Mouse (Mus musculus) adrenal gland, postnatal 10 days (tissue): Measurements from ENCODE around the gene Pim3. TPM values are rescaled to one million over a fixed set of nuclear protein-coding genes. Genes with fewer than 3 reads are reported as not detected.

Experiments
- DNase-seq: peaks from one replicate; pipeline ENCODE4 v3.0.0; 2021; ENCODE audit warnings: mixed read lengths
- total RNA-seq, 2 experiments: library from RNA; stranded (reverse); gene quantifications; 2 replicates each; pipeline ENCODE4 v1.2.3; 2021

Pim3 gene
- total RNA-seq, 2 experiments from 2014 or later, result 41.2 to 76.8 TPM

- peak; percentile 76 for DNase-seq
Measured at GRCm38 (mm10) chr15:88858141-88858541, 3.8 kb upstream of the Pim3 start.

DNA sequence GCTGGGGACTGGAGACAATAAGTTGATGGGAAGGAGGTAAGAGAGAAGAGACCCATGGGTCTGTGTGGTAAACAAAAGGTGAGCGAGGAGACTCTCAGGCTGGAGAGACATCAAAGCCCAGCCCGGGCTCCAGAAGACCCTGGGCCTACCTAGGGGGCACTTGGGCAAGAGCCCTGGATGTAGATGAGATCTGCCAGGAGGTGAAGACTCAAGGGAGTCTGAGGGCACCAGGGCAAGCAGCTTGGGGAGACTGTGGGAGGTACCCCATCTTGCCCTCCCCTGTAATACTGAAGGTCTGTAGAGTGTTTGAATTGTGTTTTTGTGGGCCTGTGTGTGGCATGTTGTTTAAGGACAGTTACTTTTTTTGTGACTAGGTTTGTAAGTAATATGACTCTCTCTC, 3.3 kb upstream of the Pim3 start:
- no peak for DNase-seq

- DNase-seq, result no peak
Measured at GRCm38 (mm10) chr15:88859206-88859970, 2.6 kb upstream of the Pim3 start.

- no peak for DNase-seq
Measured at GRCm38 (mm10) chr15:88860781-88861180, 1.2 kb upstream of the Pim3 start.

- peak; percentile 69 for DNase-seq
Measured at GRCm38 (mm10) chr15:88862881-88863694, 1.1 kb downstream of the Pim3 start.

- DNase-seq, result peak; percentile 94
Measured at GRCm38 (mm10) chr15:88863695-88864231, 1.8 kb downstream of the Pim3 start.

- peak; percentile 60 for DNase-seq
Measured at GRCm38 (mm10) chr15:88864270-88865030, 2.5 kb downstream of the Pim3 start.

GRCm38 (mm10) chr15:88865061-88865460, 3.1 kb downstream of the Pim3 start:
- no peak for DNase-seq

DNA sequence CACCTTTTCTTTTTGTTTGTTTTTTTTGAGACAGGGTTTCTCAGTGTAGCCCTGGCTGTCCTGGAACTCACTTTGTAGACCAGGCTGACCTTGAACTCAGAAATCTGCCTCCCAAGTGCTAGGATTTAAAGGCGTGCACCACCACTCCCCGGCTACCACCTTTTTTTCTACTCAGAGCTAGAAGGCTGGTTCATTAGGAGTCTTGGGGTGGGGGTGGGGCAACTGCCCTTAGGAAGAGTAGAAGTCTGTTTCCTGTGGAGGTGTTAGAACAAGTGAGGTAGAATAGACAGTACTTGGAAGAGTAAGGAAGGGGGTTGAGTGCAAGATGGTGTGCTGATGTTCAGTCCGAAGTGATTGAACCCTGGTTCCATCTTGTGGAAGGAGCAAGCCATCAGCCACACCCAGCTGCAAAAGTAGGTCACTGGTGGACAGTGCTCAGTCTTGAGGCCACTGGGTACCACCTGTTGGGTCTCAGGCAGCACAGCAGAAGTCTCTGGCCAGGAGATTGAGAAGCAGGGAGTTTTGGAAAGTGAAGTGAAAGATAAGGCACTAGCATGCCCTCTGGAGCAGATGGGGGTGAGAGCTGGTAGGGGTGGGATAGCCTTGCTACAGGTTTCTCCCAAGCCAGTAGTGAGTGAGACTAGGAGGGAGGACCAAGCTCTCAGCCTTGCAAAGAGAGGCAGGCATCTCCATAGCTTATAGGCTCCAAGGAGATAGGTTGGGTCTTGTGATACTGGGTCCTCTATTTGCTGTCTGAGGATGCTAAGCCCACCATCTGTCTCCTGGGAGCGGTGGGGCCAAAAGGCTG, 4.1 kb downstream of the Pim3 start:
- DNase-seq, result no peak

DNA sequence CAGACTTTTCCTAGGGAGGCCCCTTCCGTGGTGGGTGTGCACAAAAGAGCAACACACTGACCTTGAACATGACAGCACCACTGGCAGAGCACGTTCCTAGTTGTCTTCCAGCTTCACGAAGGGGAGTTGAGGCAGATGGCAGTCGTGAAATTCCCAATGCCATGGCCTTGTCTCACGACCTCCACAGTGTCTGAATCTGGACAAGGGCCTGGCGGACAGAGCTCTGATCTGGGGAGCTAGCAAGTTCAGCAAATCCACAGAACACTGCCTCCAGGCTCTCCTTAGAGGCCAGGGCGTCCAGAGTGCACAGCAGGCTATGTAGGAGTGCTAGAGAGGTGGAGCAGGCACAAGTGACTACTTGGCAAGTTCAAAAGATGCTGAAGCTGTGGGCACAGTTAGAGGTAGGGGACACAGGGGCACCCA, 5.0 kb downstream of the Pim3 start:
- DNase-seq, result peak; percentile 58

GRCm38 (mm10) chr15:88867368-88868023, 5.5 kb downstream of the Pim3 start:
- peak; percentile 72 for DNase-seq

GRCm38 (mm10) chr15:88868024-88868742, 6.2 kb downstream of the Pim3 start:
- DNase-seq, result peak; percentile 39

- peak; percentile 61 for DNase-seq
Measured at GRCm38 (mm10) chr15:88870418-88871185, 8.6 kb downstream of the Pim3 start.

- no peak for DNase-seq
Measured at GRCm38 (mm10) chr15:88874061-88874460, 12.1 kb downstream of the Pim3 start.

DNA sequence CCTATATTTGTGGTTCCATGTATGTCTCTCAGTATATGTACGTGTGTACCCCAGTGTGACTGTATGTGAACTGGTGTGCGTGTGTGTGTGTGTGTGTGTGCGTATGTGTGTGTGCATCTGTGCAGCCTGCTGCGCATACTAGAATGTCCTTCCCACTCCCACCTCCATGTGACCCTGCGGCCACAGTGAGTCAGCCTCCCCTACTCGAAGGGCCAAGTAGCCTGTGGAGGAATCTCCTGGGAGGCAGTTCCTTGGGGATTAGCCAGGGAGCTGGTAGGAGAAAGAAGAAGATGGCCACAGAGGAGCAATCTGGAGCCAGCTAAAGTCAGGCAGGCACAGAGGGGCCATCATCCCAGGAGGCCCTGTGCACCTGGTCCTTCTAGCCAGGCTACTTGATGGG, 12.5 kb downstream of the Pim3 start:
- DNase-seq, result no peak

DNA sequence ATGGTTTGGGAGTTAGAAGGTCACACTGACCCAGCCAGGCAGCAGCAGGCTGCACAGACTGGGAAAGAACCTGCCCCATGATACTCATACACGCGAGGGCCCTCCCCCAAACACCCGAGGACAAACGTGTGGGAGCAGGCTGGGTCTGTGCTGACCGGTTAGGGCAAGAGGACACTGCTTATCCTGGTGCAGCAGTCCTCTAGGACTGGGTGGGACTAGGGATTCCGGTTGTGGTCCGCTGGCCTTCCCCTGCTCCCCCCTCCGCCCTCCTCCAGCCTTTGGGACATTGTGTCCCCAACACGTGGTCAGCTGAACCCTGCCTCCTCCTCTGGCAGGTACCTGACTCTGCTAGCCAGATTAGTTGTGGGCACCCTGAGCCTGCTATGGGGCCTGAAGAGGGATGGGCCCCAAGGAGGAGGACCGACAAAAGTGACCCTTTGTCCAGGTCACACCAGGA, 13.7 kb downstream of the Pim3 start:
- no peak for DNase-seq

- peak; percentile 93 for DNase-seq
Measured at GRCm38 (mm10) chr15:88876155-88877020, 14.4 kb downstream of the Pim3 start.

- DNase-seq, result no peak
Measured at GRCm38 (mm10) chr15:88877021-88877400, 15.0 kb downstream of the Pim3 start.
